Mouse (Mus musculus) MEL (cell line): ENCODE measurements at regions not wholly inside any gene's neighbourhood (a gene's known extent, or its start where the extent isn't known, plus 50 kb on each side); places are given as distances from the start of the nearest gene placed in this dataset.

ENCODE experiments used
- DNase-seq: peaks from one replicate; pipeline ENCODE4 v3.0.0; 2011; ENCODE audit warnings: low read depth, low spot score
- H3K27ac ChIP-seq: 2 replicates; pipeline ENCODE4 v1.5.1; 2012; ENCODE audit warnings: low read depth, mild to moderate bottlenecking, control low read depth, low read length, moderate library complexity; ENCODE audit not compliant: control insufficient read depth
- H3K27me3 ChIP-seq, 2 experiments: fragments of 150-350 bp in 1 of 2; sonication (generic) in 1 of 2; 2 replicates each; pipeline ENCODE4 v1.6.1; 2012; ENCODE audit warnings: low read length in 2 of 2, mild to moderate bottlenecking in 2 of 2, improper control_type of control experiment in 1 of 2, moderate library complexity in 1 of 2; ENCODE audit not compliant: insufficient read depth in 2 of 2, control insufficient read depth in 1 of 2
- H3K36me3 ChIP-seq, 2 experiments: 2 replicates each; pipeline ENCODE4 v1.6.1; 2012 to 2014; ENCODE audit warnings: low read length in 2 of 2, improper control_type of control experiment in 1 of 2, inconsistent platforms in 1 of 2, mild to moderate bottlenecking in 1 of 2; ENCODE audit not compliant: insufficient read depth in 2 of 2, control insufficient read depth in 1 of 2
- H3K4me1 ChIP-seq, 2 experiments: fragments of 150-350 bp in 1 of 2; sonication (generic) in 1 of 2; 2 replicates each; pipeline ENCODE4 v1.6.1; 2012; ENCODE audit warnings: low read length in 2 of 2, improper control_type of control experiment in 1 of 2, mild to moderate bottlenecking in 1 of 2; ENCODE audit not compliant: insufficient read depth in 2 of 2, control insufficient read depth in 1 of 2
- H3K4me3 ChIP-seq, 2 experiments: fragments of 150-350 bp in 1 of 2; sonication (generic) in 1 of 2; 2 replicates each; pipeline ENCODE4 v1.5.1; 2012; ENCODE audit warnings: low read depth in 2 of 2, low read length in 2 of 2, mild to moderate bottlenecking in 2 of 2, moderate library complexity in 2 of 2, control low read depth in 1 of 2, improper control_type of control experiment in 1 of 2; ENCODE audit not compliant: control insufficient read depth in 1 of 2, insufficient read depth in 1 of 2
- H3K79me2 ChIP-seq: 2 replicates; pipeline ENCODE4 v1.6.1; 2012; ENCODE audit warnings: mild to moderate bottlenecking, low read length, moderate library complexity; ENCODE audit not compliant: control insufficient read depth, poor library complexity, insufficient read depth
- H3K9ac ChIP-seq: 2 replicates; pipeline ENCODE4 v1.6.1; 2012; ENCODE audit warnings: low read depth, mild to moderate bottlenecking, control low read depth, low read length, moderate library complexity; ENCODE audit not compliant: control insufficient read depth, poor library complexity, severe bottlenecking
- H3K9me3 ChIP-seq: fragments of 150-350 bp; sonication (generic); replicated peaks from 2 replicates; pipeline ENCODE4 v1.6.1; 2012; ENCODE audit warnings: mild to moderate bottlenecking, low read length, improper control_type of control experiment, moderate library complexity; ENCODE audit not compliant: insufficient read depth
- CTCF ChIP-seq, 3 experiments: IDR thresholded peaks in 2 of 3; conservative IDR thresholded peaks in 1 of 3; 2 replicates each; pipeline ENCODE4 v1.5.1; 2011 to 2012; ENCODE audit warnings: low read length in 3 of 3, low read depth in 2 of 3, mild to moderate bottlenecking in 2 of 3, improper control_type of control experiment in 1 of 3, inconsistent platforms in 1 of 3, mixed read lengths in 1 of 3, moderate library complexity in 1 of 3; ENCODE audit not compliant: control insufficient read depth in 1 of 3, insufficient read depth in 1 of 3, poor library complexity in 1 of 3, severe bottlenecking in 1 of 3
- MAFK ChIP-seq: IDR thresholded peaks from 2 replicates; pipeline ENCODE4 v1.6.1; 2011; ENCODE audit warnings: low read depth, mild to moderate bottlenecking, low read length, improper control_type of control experiment, borderline replicate concordance
- MAZ ChIP-seq: IDR thresholded peaks from 2 replicates; pipeline ENCODE4 v1.6.1; 2012; ENCODE audit warnings: low read depth, mild to moderate bottlenecking, inconsistent platforms, low read length, improper control_type of control experiment
- MXI1 ChIP-seq: IDR thresholded peaks from 2 replicates; pipeline ENCODE4 v1.6.1; 2011; ENCODE audit warnings: mild to moderate bottlenecking, low read depth, low read length, improper control_type of control experiment
- MYC ChIP-seq: IDR thresholded peaks from 2 replicates; pipeline ENCODE4 v1.6.1; 2011; ENCODE audit warnings: low read depth, mild to moderate bottlenecking, low read length, improper control_type of control experiment, moderate library complexity
- RCOR1 ChIP-seq: IDR thresholded peaks from 2 replicates; pipeline ENCODE4 v1.6.1; 2012; ENCODE audit warnings: low read depth, mild to moderate bottlenecking, inconsistent platforms, low read length, improper control_type of control experiment
- TAL1 ChIP-seq: IDR thresholded peaks from 2 replicates; pipeline ENCODE4 v1.6.1; 2012; ENCODE audit warnings: mild to moderate bottlenecking, inconsistent platforms, low read length, moderate library complexity, mixed read lengths
- USF2 ChIP-seq, 2 experiments: IDR thresholded peaks; 2 replicates each; pipeline ENCODE4 v1.6.1; 2011 to 2012; ENCODE audit warnings: improper control_type of control experiment in 2 of 2, low read length in 2 of 2, borderline replicate concordance in 1 of 2, inconsistent platforms in 1 of 2, low read depth in 1 of 2, mild to moderate bottlenecking in 1 of 2; ENCODE audit not compliant: insufficient read depth in 1 of 2
- ZC3H11A ChIP-seq: IDR thresholded peaks from 2 replicates; pipeline ENCODE4 v1.6.1; 2012; ENCODE audit warnings: low read depth, mild to moderate bottlenecking, inconsistent platforms, low read length, improper control_type of control experiment

DNA sequence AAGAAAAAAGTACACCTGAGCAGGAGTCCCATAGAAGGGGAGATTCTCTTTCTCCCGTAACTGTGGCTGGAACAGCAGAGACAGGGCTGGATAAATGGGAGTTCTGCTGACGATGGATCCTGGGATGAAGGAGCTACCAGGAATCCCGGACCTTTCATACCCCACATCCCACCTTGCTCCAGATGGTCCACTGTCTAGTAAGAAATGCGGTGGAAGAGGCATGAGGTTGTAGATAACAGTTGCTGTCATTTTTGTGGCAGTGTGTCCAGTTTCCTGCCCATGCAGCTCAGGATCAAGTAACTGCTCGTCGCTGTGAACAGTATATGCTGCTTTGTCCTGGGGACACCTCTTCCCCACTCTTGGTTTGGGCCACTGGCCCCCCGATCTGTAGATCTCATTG, 190.1 kb upstream of the Mphosph6 start:
- H3K79me2 ChIP-seq, result no peaks in the 10 kb centered on the region
- TF ChIP-seq MYC (no peak), TAL1 (no peak), ZC3H11A (no peak), MAZ (no peak), USF2 (IDR thresholded peaks at IDR 0.05; ENCODE audit: borderline replicate concordance in 1 of 2, insufficient read depth in 1 of 2, low read depth in 1 of 2, low read length in 2 of 2) (no peak)
- H3K27me3 ChIP-seq, result no peaks in the 10 kb centered on the region
- DNase-seq, result no peak
- no peak overlapping the region for H3K27ac ChIP-seq
- H3K4me3 ChIP-seq, result no peak overlapping the region
- no peaks in the 10 kb centered on the region for H3K4me1 ChIP-seq
- H3K9ac ChIP-seq, result no peak overlapping the region
- H3K9me3 ChIP-seq, result no peaks in the 10 kb centered on the region
- H3K36me3 ChIP-seq, result no peaks in the 10 kb centered on the region

DNA sequence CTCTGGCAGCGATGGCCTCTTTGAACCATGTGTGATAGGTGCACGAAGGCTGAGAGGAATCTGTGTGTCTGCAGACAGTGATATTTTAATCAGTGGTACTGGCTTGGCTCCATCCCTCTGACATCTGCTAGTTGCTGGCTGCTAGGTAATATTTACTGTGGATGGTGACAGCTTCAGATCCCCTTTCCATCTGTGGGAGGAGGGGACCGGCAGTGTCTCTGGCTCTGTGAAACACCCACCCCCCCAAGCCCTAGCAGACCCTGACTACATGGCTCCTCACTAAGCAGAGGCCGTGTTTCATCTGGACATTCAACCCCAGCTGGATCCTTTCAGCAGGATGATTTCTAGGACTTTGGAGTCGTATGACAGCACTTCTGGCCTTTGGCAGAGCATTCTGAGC, 187.0 kb upstream of the Mphosph6 start:
- H3K9me3 ChIP-seq, result no peaks in the 10 kb centered on the region
- no peak overlapping the region for H3K27ac ChIP-seq
- DNase-seq, result no peak
- no peak overlapping the region for H3K4me3 ChIP-seq
- no peak overlapping the region for H3K9ac ChIP-seq
- no peaks in the 10 kb centered on the region for H3K36me3 ChIP-seq
- H3K79me2 ChIP-seq, result no peaks in the 10 kb centered on the region
- TF ChIP-seq MXI1, result no peak
- no peak for TF ChIP-seq USF2 (IDR thresholded peaks at IDR 0.05; ENCODE audit: borderline replicate concordance in 1 of 2, insufficient read depth in 1 of 2, low read depth in 1 of 2, low read length in 2 of 2)
- no peak for TF ChIP-seq MAFK
- no peak for TF ChIP-seq MAZ
- TF ChIP-seq TAL1, result no peak
- H3K27me3 ChIP-seq, result no peaks in the 10 kb centered on the region
- H3K4me1 ChIP-seq, result no peaks in the 10 kb centered on the region

DNA sequence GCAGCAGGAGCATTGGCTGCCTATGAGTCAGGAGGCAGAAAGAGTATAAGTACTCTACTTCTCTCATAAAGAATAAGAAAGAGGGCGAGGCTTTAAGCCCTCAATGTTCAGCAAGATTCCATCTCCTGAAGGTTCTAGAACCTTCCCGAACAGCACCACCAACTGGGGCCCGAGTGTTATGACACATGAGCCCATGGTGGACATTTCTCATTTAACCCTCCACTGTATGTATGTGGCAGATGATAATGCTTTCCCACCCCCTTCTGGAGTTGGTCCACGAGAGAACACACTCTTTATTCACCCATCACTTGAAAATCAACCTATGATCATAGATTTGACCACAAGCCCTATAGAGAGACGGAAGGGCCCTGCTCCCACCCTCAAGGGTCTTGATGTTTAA, 166.6 kb upstream of the Mphosph6 start:
- Histone ChIP-seq H3K79me2 (no peaks in the 10 kb centered on the region), H3K9me3 (no peaks in the 10 kb centered on the region)

DNA sequence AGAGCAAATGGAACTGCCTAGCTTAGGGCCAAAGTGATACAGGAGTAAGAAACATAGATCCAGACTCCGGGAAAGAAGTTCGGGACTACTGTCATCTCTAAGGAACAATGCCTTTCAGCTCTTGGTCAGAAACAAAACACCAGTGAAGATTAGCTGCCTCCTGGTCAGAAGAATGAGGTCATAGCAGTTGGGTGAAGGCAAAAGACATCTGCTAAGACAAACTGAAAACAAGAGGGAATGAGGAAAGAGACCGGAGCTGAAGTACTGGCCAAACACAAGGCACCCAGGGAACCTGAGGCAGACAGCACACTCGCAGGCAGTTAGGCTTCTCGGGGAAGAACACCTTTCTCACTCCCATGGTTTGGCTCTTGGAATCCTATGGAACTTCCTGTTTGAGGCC, 164.8 kb upstream of the Mphosph6 start:
- no peaks in the 10 kb centered on the region for H3K9me3 ChIP-seq
- no peak overlapping the region for H3K4me3 ChIP-seq
- no peak for DNase-seq
- H3K27ac ChIP-seq, result no peak overlapping the region
- TF ChIP-seq CTCF (IDR thresholded peaks at IDR 0.05 in 2 of 3, conservative IDR thresholded peaks at IDR 0.05 in 1 of 3; ENCODE audit: control insufficient read depth in 1 of 3, insufficient read depth in 1 of 3, low read depth in 2 of 3, low read length in 3 of 3, poor library complexity in 1 of 3, severe bottlenecking in 1 of 3) (no peak), MAZ (no peak)
- no peaks in the 10 kb centered on the region for H3K79me2 ChIP-seq
- no peaks in the 10 kb centered on the region for H3K27me3 ChIP-seq
- H3K36me3 ChIP-seq, result no peaks in the 10 kb centered on the region
- H3K4me1 ChIP-seq, result no peaks in the 10 kb centered on the region
- no peak overlapping the region for H3K9ac ChIP-seq

More for the DNA sequence above, 166.6 kb upstream of the Mphosph6 start:
- no peak overlapping the region for H3K9ac ChIP-seq
- TF ChIP-seq RCOR1, result no peak
- TF ChIP-seq, all 39 proteins: peak for 0
- Histone ChIP-seq H3K27me3 (no peaks in the 10 kb centered on the region), H3K27ac (no peak overlapping the region), H3K4me1 (no peaks in the 10 kb centered on the region), H3K36me3 (no peaks in the 10 kb centered on the region), H3K4me3 (no peak overlapping the region)
- no peak for DNase-seq
